In genomic region chr17:30874276-30874675, GRCm38 (mm10) we compare ENCODE assay signal across 11 mouse cellular contexts. TPM values are rescaled to one million over a fixed set of nuclear protein-coding genes. Genes with fewer than 3 reads are reported as not detected.
DNase-seq lines count a peak whose midpoint lies in the region; ATAC-seq and TF ChIP-seq lines count a peak whose summit lies in the region.
"Had no signal": no experiment of that assay in that cellular context is flagged by ENCODE, and none has a peak within 500 bp of the region (broad histone marks: within the 10 kb centered on the region; RNA-seq: fewer than 3 reads in every experiment).

No protein-coding gene starts in this region.

- H3K4me3 ChIP-seq in layer of hippocampus, adult 2 months: no peak overlapping the region
- no peak overlapping the region for H3K4me3 ChIP-seq in liver, embryonic 14.5 days (ENCODE audit: insufficient read depth in 1 of 2, low read depth in 2 of 2, low read length in 2 of 2)
- H3K4me3 ChIP-seq: liver, embryonic 15.5 days; neural tube, embryonic 13.5 days had no signal

- no peak overlapping the region for H3K27ac ChIP-seq in layer of hippocampus, adult 2 months
- no peak overlapping the region for H3K27ac ChIP-seq in liver, embryonic 14.5 days
- H3K27ac ChIP-seq: liver, embryonic 15.5 days; neural tube, embryonic 13.5 days had no signal

- TF ChIP-seq CTCF in layer of hippocampus, adult 2 months (conservative IDR thresholded peaks at IDR 0.05): peak; percentile 66
- TF ChIP-seq CTCF in liver, embryonic 14.5 days (IDR thresholded peaks at IDR 0.05; ENCODE audit: low read depth): peak; percentile 73

- no peak for TF ChIP-seq EP300 in liver, embryonic 14.5 days (IDR thresholded peaks at IDR 0.05; ENCODE audit: low read depth)

- no peak overlapping the region for H3K9ac ChIP-seq in liver, embryonic 14.5 days (replicated peaks)
- H3K9ac ChIP-seq: liver, embryonic 15.5 days; neural tube, embryonic 13.5 days had no signal

- H3K27me3 ChIP-seq in liver, embryonic 14.5 days (ENCODE audit: control insufficient read depth, insufficient read depth, low read length): no peaks in the 10 kb centered on the region
- H3K27me3 ChIP-seq: liver, embryonic 15.5 days; neural tube, embryonic 13.5 days had no signal

- no peak for DNase-seq in layer of hippocampus, adult 2 months (ENCODE audit: low spot score in 2 of 2)
- no peak for DNase-seq in layer of hippocampus, adult 11-12 months (ENCODE audit: low spot score)
- peak; percentile 94 for DNase-seq in ES-CJ7 (ENCODE audit: low read depth, low spot score)
- DNase-seq in c-Kit-negative CD71-positive TER-119-positive erythroid progenitor cells, embryonic 14.5 days (ENCODE audit: low read depth, low spot score): peak; percentile 29
- DNase-seq in liver, embryonic 14.5 days (ENCODE audit: low read depth in 3 of 3, low spot score in 3 of 3): no peak
- no peak for DNase-seq in gastrocnemius, postnatal 10 days
- DNase-seq in spleen, postnatal 36 days (ENCODE audit: low spot score in 2 of 2): no peak
- no peak for DNase-seq in cerebellum, postnatal 4 days (ENCODE audit: low spot score in 2 of 2)
- DNase-seq: kidney, postnatal 25 days had no signal

- no peaks in the 10 kb centered on the region for H3K9me3 ChIP-seq in liver, embryonic 14.5 days (ENCODE audit: control insufficient read depth, low read length)
- H3K9me3 ChIP-seq: liver, embryonic 15.5 days; neural tube, embryonic 13.5 days had no signal

- WGBS in liver, embryonic 14.5 days (ENCODE audit: insufficient replicate concordance): 48% methylated on average over 15 of the region's 15 CpGs

- no peaks in the 10 kb centered on the region for H3K36me3 ChIP-seq in liver, embryonic 14.5 days (replicated peaks; ENCODE audit: control insufficient read depth, insufficient read depth, low read depth)
- H3K36me3 ChIP-seq: liver, embryonic 15.5 days; neural tube, embryonic 13.5 days had no signal

- ATAC-seq in liver, embryonic 14.5 days (ENCODE audit: insufficient read depth): no peak

- no peak overlapping the region for H3K4me2 ChIP-seq in liver, embryonic 14.5 days (ENCODE audit: low read depth)
- H3K4me2 ChIP-seq: liver, embryonic 15.5 days; neural tube, embryonic 13.5 days had no signal

- peaks cover 0 to 4% of the 10 kb centered on the region in 2 experiments; a peak in 2 of 4 replicates for H3K4me1 ChIP-seq in liver, embryonic 14.5 days (replicated peaks; ENCODE audit: control insufficient read depth in 2 of 2, insufficient read depth in 2 of 2, low read length in 1 of 2)
- H3K4me1 ChIP-seq: liver, embryonic 15.5 days; neural tube, embryonic 13.5 days had no signal

RNA-seq across cellular contexts. Expression of gene Glp1r, which starts 27.3 kb away (rescaled TPM):
- 1 to 10 TPM; 2.3 to 3.4 TPM for total RNA-seq in layer of hippocampus, adult 2 months (2021)
- 0.01 TPM in 1 of 2 replicates, not detected in the other for polyA plus RNA-seq in liver, embryonic 14.5 days (2012; rRNA removed)
- polyA plus RNA-seq in liver, embryonic 14.5 days (2014; fragmentation: Nextera tagmentation; extraction: Ambion mirVana): not detected in 2 replicates
- under 1 TPM in 1 of 2 experiments, not detected in 1; 0.16 TPM for total RNA-seq in gastrocnemius, postnatal 10 days (2021)
- polyA plus RNA-seq: liver, embryonic 15.5 days had no signal

Comparison
In these comparisons a context has a peak if more than half of its experiments do, and no peak if none do; other contexts are left out.
1. DNase-seq: peak in ES-CJ7 (single experiment) and c-Kit-negative CD71-positive TER-119-positive erythroid progenitor cells, embryonic 14.5 days (single experiment); none in layer of hippocampus, adult 2 months (0 of 2), layer of hippocampus, adult 11-12 months (single experiment), liver, embryonic 14.5 days (0 of 3), gastrocnemius, postnatal 10 days (single experiment), spleen, postnatal 36 days (0 of 2) and cerebellum, postnatal 4 days (0 of 2).